Mouse (Mus musculus) neural tube, embryonic 10.5 days (tissue): ENCODE data around the gene Mn1.
A peak's percentile ranks its signal among the peaks of the same experiment; 100 is the strongest.

Experiments
- DNase-seq: peaks from one replicate; pipeline ENCODE4 v3.0.0-alpha.2; 2017; ENCODE audit warnings: low spot score; ENCODE audit errors: extremely low spot score

Gene Mn1

GRCm38 (mm10) chr5:111475721-111476120 lies 58.6 kb downstream of the Mn1 start:
- no peak for DNase-seq

- DNase-seq: no peak
Measured at GRCm38 (mm10) chr5:111476141-111476540, 59.0 kb downstream of the Mn1 start.

DNA sequence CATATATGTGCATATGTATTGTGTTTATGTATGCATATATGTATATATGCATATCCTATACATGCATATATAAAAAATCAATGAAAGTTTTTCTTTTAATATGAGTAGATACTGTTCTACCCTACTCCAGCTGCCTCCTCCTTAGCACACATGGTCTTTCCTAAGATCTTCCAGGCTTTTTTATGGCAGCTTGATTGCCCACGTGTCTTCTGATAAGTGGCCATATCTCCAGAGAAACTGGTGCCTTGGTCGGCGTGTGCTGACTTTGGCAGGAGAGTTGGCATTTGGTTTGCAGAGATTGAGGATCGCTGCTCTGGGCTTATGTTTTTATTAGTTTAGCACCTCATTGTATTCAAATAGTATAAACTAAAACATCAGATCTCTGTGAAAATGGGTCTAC lies 68.7 kb downstream of the Mn1 start:
- no peak for DNase-seq

DNA sequence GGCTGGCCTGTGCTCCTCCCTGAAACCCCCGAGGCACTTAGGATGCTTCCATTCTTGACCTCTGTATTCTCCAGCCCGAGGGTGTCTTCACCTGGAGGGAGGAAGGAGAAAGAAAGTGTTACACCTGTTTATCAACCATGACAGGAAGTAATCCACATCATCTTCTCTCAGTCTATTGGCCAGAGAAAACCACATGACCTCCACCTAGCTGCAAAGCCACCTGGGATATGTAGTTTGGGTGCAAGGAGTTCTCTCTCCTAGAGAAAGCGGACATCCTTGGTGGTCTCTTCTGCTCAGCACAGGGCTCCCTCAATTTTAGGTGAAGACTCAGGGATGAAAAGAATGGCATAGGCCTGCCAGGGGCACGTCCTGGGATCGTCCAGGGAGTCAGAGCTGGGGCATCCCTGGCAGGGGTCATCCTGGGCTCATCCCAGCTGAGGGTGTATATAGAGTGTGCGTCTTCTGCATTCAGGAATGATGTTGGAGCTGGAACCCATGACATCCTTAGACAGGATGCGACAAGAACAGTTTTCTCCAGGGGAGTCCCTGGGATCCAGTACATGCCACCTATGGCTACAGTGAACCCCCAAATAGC lies 72.0 kb downstream of the Mn1 start:
- DNase-seq: no peak

DNA sequence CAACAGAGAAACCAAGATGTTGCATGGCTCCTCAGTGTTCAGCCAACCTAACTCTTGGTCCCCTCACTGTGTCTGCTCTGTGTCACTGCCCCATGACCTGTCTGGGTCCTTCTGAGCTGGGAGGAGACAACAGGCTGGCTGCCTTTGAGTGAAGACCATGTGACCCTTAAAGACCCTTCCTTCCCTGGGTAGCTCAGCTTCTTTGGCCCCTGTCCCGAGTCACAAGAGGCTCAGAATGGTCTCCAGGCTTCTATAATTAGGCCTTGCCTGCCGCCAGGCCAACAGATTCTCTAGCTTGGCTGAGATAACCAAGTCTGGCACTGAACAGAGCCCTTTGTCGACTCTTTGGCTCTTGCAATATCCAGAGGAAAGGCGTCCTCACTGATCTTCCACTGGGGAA lies 73.4 kb downstream of the Mn1 start:
- no peak for DNase-seq

- no peak for DNase-seq
Measured at GRCm38 (mm10) chr5:111491485-111491884, 74.3 kb downstream of the Mn1 start.

- DNase-seq: no peak
Measured at GRCm38 (mm10) chr5:111500036-111500435, 82.9 kb downstream of the Mn1 start.

GRCm38 (mm10) chr5:111501691-111502441 lies 84.7 kb downstream of the Mn1 start:
- DNase-seq: peak; percentile 45

DNA sequence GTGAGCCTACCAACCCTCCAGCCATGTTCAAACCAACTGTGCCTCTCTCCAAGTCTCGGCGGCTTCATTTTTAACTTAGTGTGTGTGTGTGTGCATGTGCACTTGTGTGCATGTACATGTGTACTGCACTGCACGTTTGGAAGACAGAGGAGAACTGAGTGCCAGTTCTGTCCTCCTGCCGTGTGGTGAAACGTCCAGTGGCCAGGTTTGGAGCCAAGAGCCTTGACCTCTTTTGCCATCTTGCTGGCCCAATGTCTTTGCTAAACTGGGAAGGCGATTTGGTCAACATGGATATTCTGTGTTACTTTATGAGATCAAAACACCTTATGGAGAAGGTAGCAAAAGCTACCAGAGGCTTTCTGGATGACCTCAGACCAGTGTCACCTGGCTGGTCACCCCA lies 88.1 kb downstream of the Mn1 start:
- DNase-seq: no peak

- no peak for DNase-seq
Measured at GRCm38 (mm10) chr5:111505824-111506223, 88.7 kb downstream of the Mn1 start.

DNA sequence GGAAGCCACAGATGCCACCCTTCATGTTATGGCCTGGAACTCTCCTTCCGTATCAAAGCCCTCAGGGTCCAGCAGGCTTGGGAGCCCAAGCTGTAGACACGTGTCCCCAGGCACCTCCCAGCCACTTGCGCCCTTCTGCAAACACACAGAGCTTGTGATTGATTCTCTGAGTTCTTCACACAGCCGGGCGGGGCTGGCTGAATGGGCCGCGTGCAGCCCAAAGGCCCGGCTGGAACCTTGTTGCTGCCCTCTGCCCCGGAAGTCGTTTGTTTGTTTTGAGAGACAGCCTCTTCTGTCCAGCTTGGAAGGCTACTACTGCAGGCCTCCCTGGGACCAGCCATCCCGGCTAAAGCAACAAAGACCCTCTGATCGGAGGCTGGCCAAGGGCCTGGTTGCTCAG lies 89.2 kb downstream of the Mn1 start:
- peak; percentile 77 for DNase-seq
